Mouse (Mus musculus) macrophage (primary cell): ENCODE measurements around the gene Hdac5. TPM values are rescaled to one million over a fixed set of nuclear protein-coding genes. Genes with fewer than 3 reads are reported as not detected.
A peak's percentile ranks its signal among the peaks of the same experiment; 100 is the strongest.

Experiments
- H3K27ac ChIP-seq: fragments of 350-480 bp; formaldehyde crosslinking; 2 replicates; pipeline ENCODE4 v1.9.0; 2021
- H3K36me3 ChIP-seq: fragments of 350-480 bp; formaldehyde crosslinking; 2 replicates; pipeline ENCODE4 v1.9.0; 2021; ENCODE audit errors: inconsistent target
- H3K4me3 ChIP-seq: fragments of 350-480 bp; formaldehyde crosslinking; 2 replicates; pipeline ENCODE4 v1.9.0; 2021; ENCODE audit errors: inconsistent target
- H3K79me2 ChIP-seq: fragments of 350-480 bp; formaldehyde crosslinking; 2 replicates; pipeline ENCODE4 v1.9.0; 2021; ENCODE audit errors: inconsistent target
- WGBS: methylation state at CpG from one replicate; pipeline ENCODE4 v1.1.7; 2026; ENCODE audit warnings: inconsistent platforms; ENCODE audit not compliant: missing documents; 5-methylcytosine and 5-hydroxymethylcytosine counted together
- polyA plus RNA-seq: library from polyadenylated mRNA; stranded (reverse); fragments of 250-400 nt; gene quantifications from 3 replicates; pipeline ENCODE4 v1.2.4, GENCODE M21; 2018; ENCODE audit warnings: inconsistent platforms

Hdac5 gene
- polyA plus RNA-seq, 1 experiment from 2014 or later: 31.9 TPM

- peaks cover 79% of the 10 kb centered on the region for H3K79me2 ChIP-seq
- H3K4me3 ChIP-seq: no peak overlapping the region
- H3K36me3 ChIP-seq: peaks cover 10% of the 10 kb centered on the region
- no peak overlapping the region for H3K27ac ChIP-seq
- WGBS: 94% methylated on average over 12 of the region's 12 CpGs
These were observed 3.6 kb downstream of the Hdac5 start for GRCm38 (mm10) chr11:102226067-102226978.

GRCm38 (mm10) chr11:102225221-102225620 is 4.7 kb downstream of the Hdac5 start:
- peaks cover 90% of the 10 kb centered on the region for H3K79me2 ChIP-seq
- H3K36me3 ChIP-seq: peaks cover 10% of the 10 kb centered on the region
- no peak overlapping the region for H3K4me3 ChIP-seq
- 82% methylated on average over 5 of the region's 5 CpGs for whole genome bisulfite sequencing
- no peak overlapping the region for H3K27ac ChIP-seq

GRCm38 (mm10) chr11:102224686-102225085 is 5.3 kb downstream of the Hdac5 start:
- Histone ChIP-seq H3K27ac (no peak overlapping the region), H3K4me3 (no peak overlapping the region), H3K36me3 (peaks cover 10% of the 10 kb centered on the region), H3K79me2 (peaks cover 95% of the 10 kb centered on the region)
- 79% methylated on average over 22 of the region's 22 CpGs for WGBS

GRCm38 (mm10) chr11:102223166-102223565 is 6.8 kb downstream of the Hdac5 start:
- 62% methylated on average over 6 of the region's 6 CpGs for WGBS
- H3K4me3 ChIP-seq: no peak overlapping the region
- H3K36me3 ChIP-seq: peaks cover 10% of the 10 kb centered on the region
- H3K79me2 ChIP-seq: peaks cover 92% of the 10 kb centered on the region
- no peak overlapping the region for H3K27ac ChIP-seq

- Histone ChIP-seq H3K4me3 (no peak overlapping the region), H3K79me2 (peaks cover 92% of the 10 kb centered on the region), H3K36me3 (peaks cover 10% of the 10 kb centered on the region), H3K27ac (peak overlapping the region; percentile 19; the same call in 1 of the 2 replicates)
- WGBS: 78% methylated on average over 8 of the region's 8 CpGs
These were observed 8.0 kb downstream of the Hdac5 start for GRCm38 (mm10) chr11:102221954-102222351.

GRCm38 (mm10) chr11:102221243-102221953 is 8.6 kb downstream of the Hdac5 start:
- no peak overlapping the region for H3K4me3 ChIP-seq
- WGBS: 65% methylated on average over 8 of the region's 8 CpGs
- peaks cover 92% of the 10 kb centered on the region for H3K79me2 ChIP-seq
- H3K36me3 ChIP-seq: peaks cover 10% of the 10 kb centered on the region
- H3K27ac ChIP-seq: peak overlapping the region; percentile 19

- Histone ChIP-seq H3K4me3 (no peak overlapping the region), H3K36me3 (peaks cover 10% of the 10 kb centered on the region), H3K79me2 (peaks cover 92% of the 10 kb centered on the region), H3K27ac (no peak overlapping the region)
- WGBS: 66% methylated on average over 6 of the region's 6 CpGs
These were observed 9.5 kb downstream of the Hdac5 start for GRCm38 (mm10) chr11:102220451-102220850.

GRCm38 (mm10) chr11:102219994-102220346 is 10.0 kb downstream of the Hdac5 start:
- peak overlapping the region; percentile 80 for H3K27ac ChIP-seq
- peaks cover 10% of the 10 kb centered on the region for H3K36me3 ChIP-seq
- H3K4me3 ChIP-seq: no peak overlapping the region
- 41% methylated on average over 3 of the region's 4 CpGs for WGBS
- peaks cover 92% of the 10 kb centered on the region for H3K79me2 ChIP-seq

GRCm38 (mm10) chr11:102219247-102219993 is 10.5 kb downstream of the Hdac5 start:
- H3K4me3 ChIP-seq: no peak overlapping the region
- peaks cover 92% of the 10 kb centered on the region for H3K79me2 ChIP-seq
- WGBS: 47% methylated on average over 14 of the region's 14 CpGs
- H3K36me3 ChIP-seq: peaks cover 7% of the 10 kb centered on the region
- peak overlapping the region; percentile 80 for H3K27ac ChIP-seq

- 0% methylated on average over 10 of the region's 10 CpGs for WGBS
- Histone ChIP-seq H3K27ac (peak overlapping the region; percentile 80), H3K36me3 (peaks cover 1% of the 10 kb centered on the region), H3K4me3 (peak overlapping the region; percentile 33), H3K79me2 (peaks cover 92% of the 10 kb centered on the region)
These were observed 11.2 kb downstream of the Hdac5 start for GRCm38 (mm10) chr11:102218783-102219182.

- Histone ChIP-seq H3K27ac (peak overlapping the region; percentile 44), H3K36me3 (no peaks in the 10 kb centered on the region), H3K4me3 (peak overlapping the region; percentile 33), H3K79me2 (peaks cover 92% of the 10 kb centered on the region)
- 31% methylated on average over 7 of the region's 7 CpGs for WGBS
These were observed 12.0 kb downstream of the Hdac5 start for GRCm38 (mm10) chr11:102217876-102218430.

GRCm38 (mm10) chr11:102217396-102217795 is 12.6 kb downstream of the Hdac5 start:
- Histone ChIP-seq H3K79me2 (peaks cover 92% of the 10 kb centered on the region), H3K4me3 (peak overlapping the region; percentile 33; the same call in 1 of the 2 replicates), H3K36me3 (no peaks in the 10 kb centered on the region), H3K27ac (peak overlapping the region; percentile 44)
- 61% methylated on average over 6 of the region's 6 CpGs for WGBS

- Histone ChIP-seq H3K4me3 (no peak overlapping the region), H3K27ac (no peak overlapping the region), H3K79me2 (peaks cover 92% of the 10 kb centered on the region), H3K36me3 (peaks cover 4% of the 10 kb centered on the region; the same call in 1 of the 2 replicates)
- 90% methylated on average over 5 of the region's 5 CpGs for WGBS
These were observed 13.1 kb downstream of the Hdac5 start for GRCm38 (mm10) chr11:102216886-102217240.
